Mouse (Mus musculus) monocyte, adult 2 months (primary cell): ENCODE data around the gene Utrn.

ENCODE experiments used
- DNase-seq, 2 experiments: peaks; one replicate each; pipeline ENCODE4 v3.0.0; 2022; ENCODE audit warnings: low spot score in 2 of 2, low read depth in 1 of 2

Gene Utrn

GRCm38 (mm10) chr10:12737926-12738325, 131.2 kb downstream of the Utrn start:
- DNase-seq = no peak

- DNase-seq = no peak
These were observed 132.0 kb downstream of the Utrn start for GRCm38 (mm10) chr10:12736861-12737835.

- no peak for DNase-seq
These were observed 133.5 kb downstream of the Utrn start for GRCm38 (mm10) chr10:12735695-12736094.

GRCm38 (mm10) chr10:12731459-12731858, 137.7 kb downstream of the Utrn start:
- DNase-seq = no peak

GRCm38 (mm10) chr10:12729635-12730034, 139.5 kb downstream of the Utrn start:
- no peak for DNase-seq

GRCm38 (mm10) chr10:12729033-12729432, 140.1 kb downstream of the Utrn start:
- no peak for DNase-seq

GRCm38 (mm10) chr10:12727881-12728280, 141.3 kb downstream of the Utrn start:
- no peak for DNase-seq

GRCm38 (mm10) chr10:12726041-12726608, 143.0 kb downstream of the Utrn start:
- DNase-seq = no peak

- DNase-seq = no peak
These were observed 144.7 kb downstream of the Utrn start for GRCm38 (mm10) chr10:12724247-12725001.

- DNase-seq = no peak
These were observed 145.9 kb downstream of the Utrn start for GRCm38 (mm10) chr10:12723269-12723668.

GRCm38 (mm10) chr10:12722111-12722510, 147.1 kb downstream of the Utrn start:
- DNase-seq = no peak

GRCm38 (mm10) chr10:12718386-12718785, 150.8 kb downstream of the Utrn start:
- DNase-seq = no peak

- DNase-seq = no peak
These were observed 151.8 kb downstream of the Utrn start for GRCm38 (mm10) chr10:12717381-12717780.

- DNase-seq = no peak
These were observed 152.4 kb downstream of the Utrn start for GRCm38 (mm10) chr10:12716657-12717327.

- DNase-seq = no peak
These were observed 155.8 kb downstream of the Utrn start for GRCm38 (mm10) chr10:12713236-12713855.

- no peak for DNase-seq
These were observed 157.8 kb downstream of the Utrn start for GRCm38 (mm10) chr10:12711332-12711831.

GRCm38 (mm10) chr10:12706516-12706915, 162.6 kb downstream of the Utrn start:
- no peak for DNase-seq

GRCm38 (mm10) chr10:12705990-12706389, 163.2 kb downstream of the Utrn start:
- no peak for DNase-seq

- DNase-seq = no peak
These were observed 164.9 kb downstream of the Utrn start for GRCm38 (mm10) chr10:12704290-12704689.

- DNase-seq = no peak
These were observed 165.6 kb downstream of the Utrn start for GRCm38 (mm10) chr10:12703526-12703925.
